Mouse (Mus musculus) CH12.LX (cell line): ENCODE measurements around the gene Ngp. TPM values are rescaled to one million over a fixed set of nuclear protein-coding genes. Genes with fewer than 3 reads are reported as not detected.

ENCODE experiments used
- DNase-seq: peaks from one replicate; pipeline ENCODE4 v3.0.0-alpha.2; 2013; ENCODE audit errors: extremely low read depth
- H3K27ac ChIP-seq: 2 replicates; pipeline ENCODE4 v1.5.1; 2012; ENCODE audit warnings: low read depth, mild to moderate bottlenecking, control low read depth, moderate library complexity; ENCODE audit not compliant: insufficient read depth
- H3K27me3 ChIP-seq: replicated peaks from 2 replicates; pipeline ENCODE3; 2012; ENCODE audit warnings: inconsistent platforms
- H3K36me3 ChIP-seq, 2 experiments: replicated peaks in 1 of 2; 2 replicates each; pipeline versions ENCODE3 to v1.6.1; 2012; ENCODE audit warnings: inconsistent platforms in 1 of 2, low read length in 1 of 2, mild to moderate bottlenecking in 1 of 2, mixed read lengths in 1 of 2, moderate library complexity in 1 of 2; ENCODE audit not compliant: control insufficient read depth in 1 of 2, insufficient read depth in 1 of 2
- H3K4me1 ChIP-seq, 2 experiments: 2 replicates each; pipeline ENCODE4 v1.6.1; 2012; ENCODE audit warnings: inconsistent platforms in 1 of 2, moderate library complexity in 1 of 2; ENCODE audit not compliant: insufficient read depth in 2 of 2, control insufficient read depth in 1 of 2
- H3K4me2 ChIP-seq: 2 replicates; pipeline ENCODE4 v1.6.1; 2012; ENCODE audit warnings: low read depth, mild to moderate bottlenecking, control low read depth; ENCODE audit not compliant: poor library complexity, insufficient read depth, severe bottlenecking
- H3K4me3 ChIP-seq, 3 experiments: fragments of 150-350 bp in 1 of 3; sonication (generic) in 1 of 3; replicated peaks in 1 of 3; 2 replicates each; pipeline versions ENCODE3 to v1.5.1; 2011 to 2012; ENCODE audit warnings: low read depth in 2 of 3, low read length in 2 of 3, mild to moderate bottlenecking in 2 of 3, moderate library complexity in 2 of 3, control low read depth in 1 of 3, improper control_type of control experiment in 1 of 3, inconsistent platforms in 1 of 3, mixed read lengths in 1 of 3; ENCODE audit not compliant: poor library complexity in 1 of 3
- H3K79me2 ChIP-seq: replicated peaks from 2 replicates; pipeline ENCODE4 v1.6.1; 2012; ENCODE audit warnings: mild to moderate bottlenecking, moderate library complexity; ENCODE audit not compliant: control insufficient read depth, poor library complexity, insufficient read depth, severe bottlenecking; ENCODE audit errors: extremely low read depth
- H3K9ac ChIP-seq: 2 replicates; pipeline ENCODE4 v1.6.1; 2012; ENCODE audit warnings: low read depth, mild to moderate bottlenecking, control low read depth, moderate library complexity; ENCODE audit not compliant: insufficient read depth
- H3K9me3 ChIP-seq: replicated peaks from 2 replicates; pipeline ENCODE3; 2012; ENCODE audit warnings: low read length, inconsistent platforms, mixed read lengths
- CTCF ChIP-seq, 2 experiments: IDR thresholded peaks in 1 of 2; conservative IDR thresholded peaks in 1 of 2; 2 replicates each; pipeline ENCODE4 v1.5.1; 2011 to 2012; ENCODE audit warnings: low read depth in 2 of 2, low read length in 2 of 2, improper control_type of control experiment in 1 of 2, inconsistent platforms in 1 of 2, mild to moderate bottlenecking in 1 of 2, moderate library complexity in 1 of 2
- ELF1 ChIP-seq: IDR thresholded peaks from 2 replicates; pipeline ENCODE4 v1.6.1; 2014; ENCODE audit warnings: low read depth, mild to moderate bottlenecking, inconsistent platforms, low read length, improper control_type of control experiment
- EP300 ChIP-seq: IDR thresholded peaks from 2 replicates; pipeline ENCODE4 v1.6.1; 2011; ENCODE audit warnings: low read length, improper control_type of control experiment
- GABPA ChIP-seq: IDR thresholded peaks from 2 replicates; pipeline ENCODE4 v1.6.1; 2012; ENCODE audit warnings: low read depth, low read length, improper control_type of control experiment, inconsistent platforms; ENCODE audit not compliant: insufficient replicate concordance
- IRF4 ChIP-seq: IDR thresholded peaks from 2 replicates; pipeline ENCODE4 v1.6.1; 2014; ENCODE audit warnings: low read depth, mild to moderate bottlenecking, inconsistent platforms, low read length, improper control_type of control experiment
- JUN ChIP-seq: IDR thresholded peaks from 2 replicates; pipeline ENCODE4 v1.6.1; 2011; ENCODE audit warnings: low read depth, mild to moderate bottlenecking, low read length, improper control_type of control experiment, moderate library complexity; ENCODE audit not compliant: insufficient read depth
- JUND ChIP-seq: conservative IDR thresholded peaks from 2 replicates; pipeline ENCODE4 v1.6.1; 2011; ENCODE audit warnings: low read depth, low read length, improper control_type of control experiment
- KAT2A ChIP-seq: IDR thresholded peaks from 2 replicates; pipeline ENCODE4 v1.6.1; 2012; ENCODE audit warnings: low read length, improper control_type of control experiment, inconsistent platforms; ENCODE audit not compliant: insufficient replicate concordance
- MAX ChIP-seq: IDR thresholded peaks from 2 replicates; pipeline ENCODE4 v1.6.1; 2011; ENCODE audit warnings: low read length, improper control_type of control experiment
- MAZ ChIP-seq: IDR thresholded peaks from 2 replicates; pipeline ENCODE4 v1.6.1; 2012; ENCODE audit warnings: low read depth, mild to moderate bottlenecking, inconsistent platforms, low read length, improper control_type of control experiment, moderate library complexity
- NELFE ChIP-seq: IDR thresholded peaks from 2 replicates; pipeline ENCODE4 v1.6.1; 2011; ENCODE audit warnings: low read depth, low read length, improper control_type of control experiment
- NRF1 ChIP-seq: IDR thresholded peaks from 2 replicates; pipeline ENCODE4 v1.6.1; 2014; ENCODE audit warnings: low read depth, mild to moderate bottlenecking, inconsistent platforms, low read length, improper control_type of control experiment, moderate library complexity
- PAX5 ChIP-seq: IDR thresholded peaks from 2 replicates; pipeline ENCODE4 v1.6.1; 2012; ENCODE audit warnings: low read length, inconsistent platforms, mixed read lengths
- POLR2AphosphoS2 ChIP-seq: IDR thresholded peaks from 2 replicates; pipeline ENCODE4 v1.6.1; 2011; ENCODE audit warnings: low read depth, low read length, improper control_type of control experiment
- RAD21 ChIP-seq: IDR thresholded peaks from 2 replicates; pipeline ENCODE4 v1.6.1; 2011; ENCODE audit warnings: low read depth, mild to moderate bottlenecking, low read length, improper control_type of control experiment, moderate library complexity
- SMC3 ChIP-seq: IDR thresholded peaks from 2 replicates; pipeline ENCODE4 v1.6.1; 2011; ENCODE audit warnings: low read depth, low read length, improper control_type of control experiment
- TCF12 ChIP-seq: IDR thresholded peaks from 2 replicates; pipeline ENCODE4 v1.6.1; 2014; ENCODE audit warnings: low read depth, mild to moderate bottlenecking, inconsistent platforms, low read length, improper control_type of control experiment
- UBTF ChIP-seq: IDR thresholded peaks from 2 replicates; pipeline ENCODE4 v1.6.1; 2012; ENCODE audit warnings: low read depth, mild to moderate bottlenecking, inconsistent platforms, low read length, improper control_type of control experiment, moderate library complexity
- USF1 ChIP-seq: IDR thresholded peaks from 2 replicates; pipeline ENCODE4 v1.6.1; 2014; ENCODE audit warnings: low read depth, mild to moderate bottlenecking, inconsistent platforms, low read length, improper control_type of control experiment
- USF2 ChIP-seq: conservative IDR thresholded peaks from 2 replicates; pipeline ENCODE4 v1.6.1; 2011; ENCODE audit warnings: low read depth, low read length, improper control_type of control experiment
- ZC3H11A ChIP-seq: IDR thresholded peaks from 2 replicates; pipeline ENCODE4 v1.6.1; 2012; ENCODE audit warnings: low read depth, mild to moderate bottlenecking, inconsistent platforms, low read length, improper control_type of control experiment
- ZKSCAN1 ChIP-seq: IDR thresholded peaks from 2 replicates; pipeline ENCODE4 v1.6.1; 2012; ENCODE audit warnings: low read depth, inconsistent platforms, low read length, improper control_type of control experiment, borderline replicate concordance
- ZMIZ1 ChIP-seq: IDR thresholded peaks from 2 replicates; pipeline ENCODE4 v1.6.1; 2012; ENCODE audit warnings: low read depth, mild to moderate bottlenecking, inconsistent platforms, low read length, improper control_type of control experiment
- ZNF384 ChIP-seq: IDR thresholded peaks from 2 replicates; pipeline ENCODE4 v1.6.1; 2012; ENCODE audit warnings: low read depth, low read length, improper control_type of control experiment, inconsistent platforms
- dilution Hi-C: fragments of 300-500 bp; cut with MboI; formaldehyde crosslinking; loops from 2 replicates; pipeline ENCODE4 v1.14.3; 2020; ENCODE audit warnings: low sequenced_read_pairs; ENCODE audit not compliant: extremely low pct_unique_long_range_greater_than_20kb, extremely low pct_ligation_motif_present
- in situ Hi-C: fragments of 300-500 bp; cut with MboI; formaldehyde crosslinking; loops from 3 replicates; pipeline ENCODE4 v1.14.3; 2019; ENCODE audit warnings: low sequenced_read_pairs, low pct_ligation_motif_present, low pct_unique_long_range_greater_than_20kb, mixed read lengths
- polyA plus RNA-seq: library from polyadenylated mRNA; unstranded; fragments of >175 nt; gene quantifications from 2 replicates; pipeline ENCODE4 v1.2.1, GENCODE M21; 2012; ENCODE audit warnings: low read depth; ENCODE audit not compliant: insufficient read length
- total RNA-seq, 2 experiments: library from RNA; depleted of rRNA; stranded (reverse); fragments of 300-350 nt in 1 of 2; fragments of >200 nt in 1 of 2; gene quantifications; 2 replicates each; pipeline ENCODE4 v1.2.3; 2012 to 2014

Gene Ngp
- total and polyA plus RNA-seq, 3 experiments = not detected

- H3K4me3 ChIP-seq = no peak overlapping the region
- H3K79me2 ChIP-seq = no peaks in the 10 kb centered on the region
- TF ChIP-seq POLR2AphosphoS2 (no peak), PAX5 (no peak), USF2 (no peak), GABPA (no peak), RAD21 (no peak), MAX (no peak), NRF1 (no peak), EP300 (no peak), IRF4 (no peak), JUN (no peak), SMC3 (no peak), KAT2A (no peak), CTCF (conservative IDR thresholded peaks at IDR 0.05 in 1 of 2, IDR thresholded peaks at IDR 0.05 in 1 of 2; ENCODE audit: low read depth in 2 of 2, low read length in 2 of 2) (no peak), ELF1 (no peak), JUND (no peak), ZMIZ1 (no peak), MAZ (no peak), USF1 (no peak), NELFE (no peak)
- TF ChIP-seq, all 38 proteins: peak for 0
- no peaks in the 10 kb centered on the region for H3K27me3 ChIP-seq
- no peak for DNase-seq
- in situ Hi-C loops (loop anchor here (5.0 kb wide), 2 partner anchors 119 to 209 kb away; partner anchors contain the start of genes Nradd and Setd2), dilution Hi-C loops (no loop called here)
- no peaks in the 10 kb centered on the region for H3K9me3 ChIP-seq
- peaks cover 2 to 30% of the 10 kb centered on the region in 2 experiments; a peak in 3 of 4 replicates for H3K4me1 ChIP-seq
- H3K27ac ChIP-seq = no peak overlapping the region
- H3K9ac ChIP-seq = no peak overlapping the region
- H3K4me2 ChIP-seq = no peak overlapping the region
- H3K36me3 ChIP-seq = no peaks in the 10 kb centered on the region
These were observed 6.6 kb upstream of the Ngp start for GRCm38 (mm10) chr9:110412926-110413325.

GRCm38 (mm10) chr9:110413785-110414184 lies 5.8 kb upstream of the Ngp start:
- no peak overlapping the region for H3K4me3 ChIP-seq
- peak; percentile 17 to 88; a peak in 2 of 4 replicates for TF ChIP-seq CTCF (conservative IDR thresholded peaks at IDR 0.05 in 1 of 2, IDR thresholded peaks at IDR 0.05 in 1 of 2; ENCODE audit: low read depth in 2 of 2, low read length in 2 of 2)
- peak; percentile 82 for TF ChIP-seq SMC3
- TF ChIP-seq ZKSCAN1 = no peak
- peak; percentile 85 for TF ChIP-seq RAD21
- no peak for TF ChIP-seq USF2
- peak; percentile 52 for TF ChIP-seq ZC3H11A
- TF ChIP-seq UBTF = no peak
- no peak for TF ChIP-seq MAZ
- TF ChIP-seq TCF12 = no peak
- no peak; the same call in 1 of the 2 replicates for TF ChIP-seq ZNF384
- TF ChIP-seq, all 38 proteins: peak for 4
- no peaks in the 10 kb centered on the region for H3K9me3 ChIP-seq
- H3K4me2 ChIP-seq = no peak overlapping the region
- in situ Hi-C loops = loop anchor here (5.0 kb wide), 2 partner anchors 119 to 209 kb away; partner anchors contain the start of genes Nradd and Setd2
- no peaks in the 10 kb centered on the region for H3K79me2 ChIP-seq
- DNase-seq = peak; percentile 41
- H3K9ac ChIP-seq = no peak overlapping the region
- peaks cover 2 to 30% of the 10 kb centered on the region in 2 experiments; a peak in 3 of 4 replicates for H3K4me1 ChIP-seq
- no peaks in the 10 kb centered on the region for H3K36me3 ChIP-seq
- no peak overlapping the region for H3K27ac ChIP-seq
- no peaks in the 10 kb centered on the region for H3K27me3 ChIP-seq
- dilution Hi-C loops = no loop called here
